Mouse (Mus musculus): ENCODE results near the gene Zkscan2. TPM values are rescaled to one million over a fixed set of nuclear protein-coding genes. Genes with fewer than 3 reads are reported as not detected.
A peak's percentile ranks its signal among the peaks of the same experiment; 100 is the strongest.

Zkscan2 gene
- polyA plus RNA-seq (2015; fragmentation: Nextera tagmentation; extraction: Ambion mirVana), result 0.05 TPM in 1 of 2 replicates, not detected in the other

- DNase-seq, result peak; percentile 47
- ATAC-seq, result peak; percentile 41
- no peaks in the 10 kb centered on the region for H3K36me3 ChIP-seq (replicated peaks; ENCODE audit: insufficient read depth, low read length)
- peak within 1 kb of the TSS; percentile 76 for H3K4me2 ChIP-seq (ENCODE audit: low read depth, low read length)
- H3K9ac ChIP-seq (replicated peaks), result no peak within 1 kb of the TSS
- no peak within 1 kb of the TSS for H3K27ac ChIP-seq (ENCODE audit: low read depth)
- no peaks in the 10 kb centered on the region for H3K9me3 ChIP-seq (ENCODE audit: low read length)
- WGBS (ENCODE audit: insufficient replicate concordance), result 2% methylated on average over 56 of the region's 71 CpGs
- no peaks in the 10 kb centered on the region; the same call in 1 of the 2 replicates for H3K4me1 ChIP-seq (ENCODE audit: insufficient read depth)
- H3K27me3 ChIP-seq (ENCODE audit: insufficient read depth, low read length), result peaks cover 20% of the 10 kb centered on the region
- H3K4me3 ChIP-seq (ENCODE audit: low read depth, low read length), result peak within 1 kb of the TSS; percentile 48
- TF ChIP-seq CTCF (IDR thresholded peaks at IDR 0.05; ENCODE audit: low read depth) (no peak), EP300 (IDR thresholded peaks at IDR 0.05; ENCODE audit: low read depth) (no peak)
These were observed at the start of gene Zkscan2 for GRCm38 (mm10) chr7:123500239-123501219. Gene Zkscan2, minus strand, starts transcription at chr7:123500449.

GRCm38 (mm10) chr7:123529190-123529589 is 28.9 kb upstream of the Zkscan2 start:
- WGBS (ENCODE audit: insufficient replicate concordance), result 64% methylated on average over 3 of the region's 3 CpGs

GRCm38 (mm10) chr7:123525761-123526160 is 25.5 kb upstream of the Zkscan2 start:
- H3K9me3 ChIP-seq (ENCODE audit: low read length), result no peaks in the 10 kb centered on the region
- H3K27ac ChIP-seq (ENCODE audit: low read depth), result no peak overlapping the region
- H3K27me3 ChIP-seq (ENCODE audit: insufficient read depth, low read length), result no peaks in the 10 kb centered on the region
- DNase-seq (no peak), ATAC-seq (no peak)
- no peaks in the 10 kb centered on the region for H3K4me1 ChIP-seq (ENCODE audit: insufficient read depth)
- no peak overlapping the region for H3K4me3 ChIP-seq (ENCODE audit: low read depth, low read length)
- 38% methylated on average over 10 of the region's 10 CpGs for WGBS (ENCODE audit: insufficient replicate concordance)
- H3K4me2 ChIP-seq (ENCODE audit: low read depth, low read length), result no peak overlapping the region
- no peak for TF ChIP-seq CTCF (IDR thresholded peaks at IDR 0.05; ENCODE audit: low read depth)
- H3K36me3 ChIP-seq (replicated peaks; ENCODE audit: insufficient read depth, low read length), result no peaks in the 10 kb centered on the region
- no peak overlapping the region for H3K9ac ChIP-seq (replicated peaks)

More at GRCm38 (mm10) chr7:123529190-123529589, 28.9 kb upstream of the Zkscan2 start:
- H3K9ac ChIP-seq (replicated peaks), result no peak overlapping the region
- no peaks in the 10 kb centered on the region for H3K4me1 ChIP-seq (ENCODE audit: insufficient read depth)
- H3K9me3 ChIP-seq (ENCODE audit: low read length), result no peaks in the 10 kb centered on the region
- DNase-seq, result no peak
- H3K27ac ChIP-seq (ENCODE audit: low read depth), result no peak overlapping the region
- ATAC-seq, result no peak
- no peaks in the 10 kb centered on the region for H3K27me3 ChIP-seq (ENCODE audit: insufficient read depth, low read length)
- H3K4me2 ChIP-seq (ENCODE audit: low read depth, low read length), result no peak overlapping the region
- no peaks in the 10 kb centered on the region for H3K36me3 ChIP-seq (replicated peaks; ENCODE audit: insufficient read depth, low read length)
- TF ChIP-seq EP300 (IDR thresholded peaks at IDR 0.05; ENCODE audit: low read depth) (no peak), CTCF (IDR thresholded peaks at IDR 0.05; ENCODE audit: low read depth) (no peak)
- H3K4me3 ChIP-seq (ENCODE audit: low read depth, low read length), result no peak overlapping the region

DNA sequence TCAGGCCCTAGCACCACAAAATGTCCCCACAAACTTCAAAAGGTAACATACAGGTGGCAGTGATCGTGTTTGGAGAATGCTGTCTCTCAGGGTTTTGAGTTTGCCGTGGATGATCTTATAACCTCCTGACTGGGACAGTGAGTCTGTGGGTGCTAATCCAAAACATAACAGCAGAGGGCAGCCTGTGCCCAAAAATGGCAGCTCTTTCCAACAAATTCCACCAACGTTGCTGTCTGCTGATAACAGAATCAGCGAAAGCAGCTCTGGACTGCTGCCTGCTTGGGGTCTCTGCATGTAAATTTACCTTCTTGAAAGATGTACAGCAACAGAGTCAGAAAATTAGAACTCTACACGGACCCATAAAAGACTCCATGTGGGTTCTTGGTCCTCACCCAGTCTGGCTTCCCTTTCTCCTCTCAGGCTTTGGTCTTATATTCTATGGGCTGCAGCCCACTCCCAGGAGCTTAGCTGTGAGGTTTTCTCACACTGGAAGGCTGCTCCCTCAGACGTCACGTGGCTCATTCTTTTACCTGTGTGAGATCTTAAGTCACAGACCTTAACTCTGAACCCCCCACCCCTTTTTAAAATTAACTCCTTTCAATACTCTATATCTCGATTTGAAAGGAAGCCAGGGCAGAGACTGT is 24.1 kb upstream of the Zkscan2 start:
- H3K9me3 ChIP-seq (ENCODE audit: low read length), result no peaks in the 10 kb centered on the region
- H3K9ac ChIP-seq (replicated peaks), result no peak overlapping the region
- H3K4me3 ChIP-seq (ENCODE audit: low read depth, low read length), result no peak overlapping the region
- ATAC-seq (no peak), DNase-seq (peak; percentile 68)
- WGBS (ENCODE audit: insufficient replicate concordance), result 19% methylated on average over 8 of the region's 8 CpGs
- no peaks in the 10 kb centered on the region for H3K36me3 ChIP-seq (replicated peaks; ENCODE audit: insufficient read depth, low read length)
- H3K27me3 ChIP-seq (ENCODE audit: insufficient read depth, low read length), result no peaks in the 10 kb centered on the region
- TF ChIP-seq CTCF (IDR thresholded peaks at IDR 0.05; ENCODE audit: low read depth), result peak; percentile 73
- no peak for TF ChIP-seq EP300 (IDR thresholded peaks at IDR 0.05; ENCODE audit: low read depth)
- no peaks in the 10 kb centered on the region for H3K4me1 ChIP-seq (ENCODE audit: insufficient read depth)
- no peak overlapping the region for H3K4me2 ChIP-seq (ENCODE audit: low read depth, low read length)
- H3K27ac ChIP-seq (ENCODE audit: low read depth), result no peak overlapping the region

GRCm38 (mm10) chr7:123507946-123508345 is 7.7 kb upstream of the Zkscan2 start:
- Histone ChIP-seq H3K36me3 (replicated peaks; ENCODE audit: insufficient read depth, low read length) (no peaks in the 10 kb centered on the region), H3K9ac (replicated peaks) (no peak overlapping the region), H3K9me3 (ENCODE audit: low read length) (no peaks in the 10 kb centered on the region), H3K4me3 (ENCODE audit: low read depth, low read length) (no peak overlapping the region), H3K27me3 (ENCODE audit: insufficient read depth, low read length) (no peaks in the 10 kb centered on the region), H3K27ac (ENCODE audit: low read depth) (no peak overlapping the region), H3K4me1 (ENCODE audit: insufficient read depth) (no peaks in the 10 kb centered on the region), H3K4me2 (ENCODE audit: low read depth, low read length) (no peak overlapping the region)
- WGBS (ENCODE audit: insufficient replicate concordance), result 82% methylated on average over 7 of the region's 7 CpGs
- TF ChIP-seq EP300 (IDR thresholded peaks at IDR 0.05; ENCODE audit: low read depth), result no peak
- TF ChIP-seq CTCF (IDR thresholded peaks at IDR 0.05; ENCODE audit: low read depth), result no peak
- ATAC-seq, result no peak
- no peak for DNase-seq

- Histone ChIP-seq H3K27me3 (ENCODE audit: insufficient read depth, low read length) (peaks cover 20% of the 10 kb centered on the region), H3K4me2 (ENCODE audit: low read depth, low read length) (no peak overlapping the region), H3K9ac (replicated peaks) (no peak overlapping the region), H3K27ac (ENCODE audit: low read depth) (no peak overlapping the region), H3K9me3 (ENCODE audit: low read length) (no peaks in the 10 kb centered on the region), H3K36me3 (replicated peaks; ENCODE audit: insufficient read depth, low read length) (no peaks in the 10 kb centered on the region), H3K4me1 (ENCODE audit: insufficient read depth) (no peaks in the 10 kb centered on the region; the same call in 1 of the 2 replicates), H3K4me3 (ENCODE audit: low read depth, low read length) (no peak overlapping the region)
- 24% methylated on average over 1 of the region's 1 CpGs for WGBS (ENCODE audit: insufficient replicate concordance)
- ATAC-seq (no peak), DNase-seq (peak; percentile 38)
- TF ChIP-seq CTCF (IDR thresholded peaks at IDR 0.05; ENCODE audit: low read depth) (no peak), EP300 (IDR thresholded peaks at IDR 0.05; ENCODE audit: low read depth) (no peak)
These were observed 3.1 kb upstream of the Zkscan2 start for GRCm38 (mm10) chr7:123503358-123503757.

Measured in liver, postnatal 0 days (tissue).